Mouse (Mus musculus) gastrocnemius, postnatal 4 days (tissue): Measurements from ENCODE around the gene Gm10409. TPM values are rescaled to one million over a fixed set of nuclear protein-coding genes. Genes with fewer than 3 reads are reported as not detected.
"Not testable (repeated sequence)": the region's sequence is repeated elsewhere in the genome, so short reads cannot be mapped to it uniquely, and the experiment has no call there.

Experiments
- DNase-seq, 2 experiments: peaks; one replicate each; pipeline ENCODE4 v3.0.0; 2021 to 2022; ENCODE audit warnings: low spot score in 2 of 2, mixed read lengths in 2 of 2
- long read RNA-seq, 2 experiments: library from polyadenylated mRNA; stranded (forward); transcript quantifications; one replicate each; pipeline ENCODE4 v2.0.0; 2021
- total RNA-seq, 2 experiments: library from RNA; stranded (reverse); gene quantifications; 2 replicates each; pipeline ENCODE4 v1.2.3; 2021

The Gm10409 gene
- total RNA-seq: 1 to 10 TPM; 1.2 to 1.4 TPM
- long read RNA-seq, experiment 1: 0 reads
- long read RNA-seq, experiment 2, partial matches to known transcripts: 2 of 3 reads
- long read RNA-seq, experiment 2, other reads (novel, unspliced or antisense): 1 of 3 reads

GRCm38 (mm10) chr14:3412314-3412713, at the start of gene Gm10409:
Gm10409 (plus strand) TSS chr14:3412614.
- not testable (repeated sequence) for DNase-seq

- not testable (repeated sequence) for DNase-seq
Observed at GRCm38 (mm10) chr14:3394793-3395192, 17.6 kb upstream of the Gm10409 start, which contains the start of gene Gm10413. Gm10413 (plus strand) TSS chr14:3395093.

- not testable (repeated sequence) for DNase-seq
Observed at GRCm38 (mm10) chr14:3427803-3428202, 15.4 kb downstream of the Gm10409 start, which contains the start of gene Gm3005. Gm3005 (plus strand) TSS chr14:3428103.

- DNase-seq: not testable (repeated sequence)
Observed at GRCm38 (mm10) chr14:3449079-3449478, 36.7 kb downstream of the Gm10409 start, which contains the start of gene Gm10408. Gm10408 (plus strand) TSS chr14:3449379.

Other genes starting within 250 kb of the Gm10409 start
- gene Gm5795, start 224.4 kb upstream of the Gm10409 start, total RNA-seq: not detected
- 1 to 10 TPM; 1.9 to 2.0 TPM for gene D830030K20Rik, start 204.1 kb upstream of the Gm10409 start, total RNA-seq
- not detected for gene Gm2956, start 80.0 kb upstream of the Gm10409 start, total RNA-seq
- not detected for gene Gm10413, start 17.5 kb upstream of the Gm10409 start, total RNA-seq
- gene Gm3005, start 15.5 kb downstream of the Gm10409 start, total RNA-seq: not detected
- not detected for gene Gm10408, start 36.8 kb downstream of the Gm10409 start, total RNA-seq
- gene Gm3012, start 221.9 kb downstream of the Gm10409 start, total RNA-seq: not detected
- gene Gm3020, start 239.4 kb downstream of the Gm10409 start, total RNA-seq: 1 to 10 TPM; 1.2 to 1.4 TPM